Mouse (Mus musculus) embryonic facial prominence, embryonic 10.5 days (tissue): ENCODE results near the gene Nkx2-3. TPM values are rescaled to one million over a fixed set of nuclear protein-coding genes. Genes with fewer than 3 reads are reported as not detected.
A peak's percentile ranks its signal among the peaks of the same experiment; 100 is the strongest.

ENCODE experiments used
- DNase-seq: peaks from one replicate; pipeline ENCODE4 v3.0.0-alpha.2; 2017; ENCODE audit warnings: low spot score
- H3K27ac ChIP-seq: fragments of 300-500 bp; sonication (generic); replicated peaks from 2 replicates; pipeline ENCODE4 v1.5.1; 2016; ENCODE audit warnings: mild to moderate bottlenecking
- H3K27me3 ChIP-seq: fragments of 300-500 bp; sonication (generic); replicated peaks from 2 replicates; pipeline ENCODE4 v1.6.1; 2016; ENCODE audit warnings: low read depth, mild to moderate bottlenecking; ENCODE audit not compliant: poor library complexity, severe bottlenecking
- H3K36me3 ChIP-seq: fragments of 300-500 bp; sonication (generic); replicated peaks from 2 replicates; pipeline ENCODE4 v1.6.1; 2016; ENCODE audit warnings: mild to moderate bottlenecking, moderate library complexity
- H3K4me1 ChIP-seq: fragments of 300-500 bp; sonication (generic); 2 replicates; pipeline ENCODE4 v1.6.1; 2016
- H3K4me3 ChIP-seq: fragments of 300-500 bp; sonication (generic); 2 replicates; pipeline ENCODE4 v1.5.1; 2016; ENCODE audit warnings: mild to moderate bottlenecking, moderate library complexity
- H3K9me3 ChIP-seq: fragments of 300-500 bp; sonication (generic); 2 replicates; pipeline ENCODE4 v1.6.1; 2016; ENCODE audit warnings: mild to moderate bottlenecking
- WGBS: fragments of 180-500 bp; shearing (Covaris S2); methylation state at CpG from one replicate; pipeline ENCODE4 v1.1.7; 2016; 5-methylcytosine and 5-hydroxymethylcytosine counted together
- polyA plus RNA-seq: library from polyadenylated mRNA; unstranded; fragments of >200 nt; fragmentation: Nextera tagmentation; extraction: Ambion mirVana; gene quantifications from 2 replicates; pipeline ENCODE4 v1.2.1, GENCODE M21; 2016

Nkx2-3 gene
- polyA plus RNA-seq, 1 experiment from 2014 or later = 4.1 TPM

DNA sequence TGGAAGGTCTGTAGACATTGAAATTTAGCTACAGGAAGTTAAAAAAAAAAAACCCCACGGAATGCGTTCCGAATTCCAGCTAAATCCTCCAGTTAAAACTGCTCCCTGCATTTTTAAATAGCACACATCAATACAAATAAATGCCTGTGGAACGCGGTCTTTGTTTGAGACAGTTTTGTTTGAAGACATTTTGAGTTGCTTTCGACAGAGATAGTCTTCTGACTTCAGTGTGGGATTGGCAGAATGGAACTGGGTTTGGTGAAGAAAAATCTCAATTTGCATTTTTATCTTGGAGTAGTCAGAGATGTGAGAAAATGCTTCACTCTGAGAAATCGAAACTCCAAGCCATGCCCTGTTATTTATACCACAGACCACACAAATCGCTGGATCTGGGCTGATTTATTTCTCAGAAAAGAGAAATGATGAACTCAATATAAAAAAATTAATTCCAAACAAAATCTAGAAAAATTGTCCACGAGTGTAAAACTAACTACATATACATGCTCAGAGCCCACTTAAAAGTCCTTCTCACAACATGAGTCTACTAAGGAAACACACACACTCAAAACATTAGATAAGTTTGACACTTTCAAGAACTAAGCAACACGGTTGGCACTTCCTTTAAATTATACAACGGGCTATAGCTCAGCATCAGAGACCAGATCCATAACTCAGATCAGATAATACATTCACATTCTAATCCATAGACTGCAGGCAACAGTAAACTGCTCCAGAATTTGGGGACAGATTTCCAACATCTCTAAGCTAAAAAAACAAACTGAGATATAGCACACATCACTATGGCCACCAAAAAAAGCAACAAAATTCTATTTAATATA, 4.1 kb upstream of the Nkx2-3 start:
- no peaks in the 10 kb centered on the region for H3K36me3 ChIP-seq
- WGBS = 3% methylated on average over 11 of the region's 11 CpGs
- peaks cover 100% of the 10 kb centered on the region for H3K27me3 ChIP-seq
- no peak for DNase-seq
- H3K9me3 ChIP-seq = no peaks in the 10 kb centered on the region
- H3K4me1 ChIP-seq = peaks cover 25% of the 10 kb centered on the region
- H3K27ac ChIP-seq = no peak overlapping the region
- no peak overlapping the region for H3K4me3 ChIP-seq

DNA sequence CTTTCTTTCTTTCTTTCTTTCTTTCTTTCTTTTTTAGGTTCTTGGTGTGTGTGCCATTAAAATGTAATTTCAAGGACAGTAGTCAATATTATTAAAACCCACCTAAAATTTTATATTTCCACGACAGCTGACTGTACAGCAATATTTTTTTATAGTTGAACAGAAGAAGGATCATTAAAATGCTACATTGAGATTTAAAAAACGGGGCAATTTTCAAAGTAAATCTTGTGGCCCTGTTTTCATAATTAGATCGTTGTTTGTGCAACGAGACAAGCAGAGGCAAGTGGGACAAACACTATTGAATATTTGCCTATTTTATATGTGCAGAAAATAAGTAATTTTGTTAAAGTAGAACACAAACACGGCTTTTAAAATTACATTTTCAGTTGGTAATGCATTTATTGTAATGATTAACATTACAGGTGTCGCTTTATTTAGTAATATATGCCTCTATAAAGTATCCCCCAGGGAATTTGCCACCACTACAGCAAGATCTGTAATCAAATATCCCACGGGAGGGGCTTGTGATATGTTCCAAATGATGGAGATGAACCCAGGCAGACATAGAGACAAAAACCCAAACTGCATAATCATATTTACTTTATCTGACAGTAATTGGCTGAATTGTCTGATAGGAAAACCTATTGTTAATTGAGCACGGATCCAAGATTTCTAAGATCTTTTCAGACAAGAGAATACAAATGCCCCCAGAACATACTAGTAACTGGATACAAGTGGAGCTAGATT, 3.2 kb upstream of the Nkx2-3 start:
- H3K4me3 ChIP-seq = peak overlapping the region; percentile 39; the same call in 1 of the 2 replicates
- no peaks in the 10 kb centered on the region for H3K36me3 ChIP-seq
- H3K4me1 ChIP-seq = peaks cover 25% of the 10 kb centered on the region
- no peaks in the 10 kb centered on the region for H3K9me3 ChIP-seq
- 11% methylated on average over 8 of the region's 8 CpGs for WGBS
- no peak overlapping the region for H3K27ac ChIP-seq
- DNase-seq = no peak
- H3K27me3 ChIP-seq = peaks cover 100% of the 10 kb centered on the region

DNA sequence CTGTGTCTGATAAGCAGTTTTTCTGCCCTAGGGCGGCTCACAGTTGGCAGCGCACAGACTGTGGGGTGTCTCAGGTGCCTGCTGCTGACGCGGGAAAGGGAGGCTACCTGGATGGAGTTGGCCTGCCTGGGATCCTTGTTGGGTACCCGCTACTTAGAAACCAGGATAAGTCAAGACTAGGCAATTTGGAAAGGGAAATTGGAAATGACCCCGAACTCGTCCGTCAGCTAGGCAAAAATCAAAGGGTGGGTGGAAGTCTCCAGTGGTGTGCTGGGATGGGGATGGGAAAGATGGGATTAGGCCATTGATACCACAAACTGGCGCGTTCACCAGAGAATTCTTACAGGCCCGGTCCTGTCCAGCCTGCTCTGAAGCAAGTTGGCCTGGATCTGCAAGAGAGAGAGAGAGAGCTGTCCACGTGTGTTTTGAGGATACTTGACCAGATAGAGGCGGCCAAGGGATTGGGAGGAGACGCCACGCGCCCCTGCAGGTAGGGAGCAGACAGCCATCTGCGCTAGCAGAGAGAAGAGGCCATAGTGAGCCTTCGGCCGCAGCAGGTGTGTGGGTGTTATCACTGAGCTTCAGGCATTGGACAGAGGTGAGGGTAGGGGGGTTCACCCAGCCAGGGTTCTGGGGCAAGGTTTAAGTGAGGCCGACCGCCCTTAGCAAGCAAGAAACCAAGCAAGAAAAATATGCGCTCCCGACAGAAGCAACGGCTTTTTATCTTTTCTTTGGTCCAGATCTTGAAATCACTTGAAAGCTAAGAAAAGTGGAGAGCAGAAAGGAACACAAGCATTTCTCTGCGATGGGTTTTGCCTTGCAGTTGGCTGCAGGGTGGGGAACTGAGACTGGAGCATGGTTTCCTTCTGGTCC, 2.4 kb upstream of the Nkx2-3 start:
- Histone ChIP-seq H3K27me3 (peaks cover 100% of the 10 kb centered on the region), H3K4me3 (peak overlapping the region; percentile 39), H3K9me3 (no peaks in the 10 kb centered on the region), H3K4me1 (peaks cover 32% of the 10 kb centered on the region), H3K36me3 (no peaks in the 10 kb centered on the region), H3K27ac (no peak overlapping the region)
- DNase-seq = peak; percentile 57
- 1% methylated on average over 25 of the region's 25 CpGs for WGBS

DNA sequence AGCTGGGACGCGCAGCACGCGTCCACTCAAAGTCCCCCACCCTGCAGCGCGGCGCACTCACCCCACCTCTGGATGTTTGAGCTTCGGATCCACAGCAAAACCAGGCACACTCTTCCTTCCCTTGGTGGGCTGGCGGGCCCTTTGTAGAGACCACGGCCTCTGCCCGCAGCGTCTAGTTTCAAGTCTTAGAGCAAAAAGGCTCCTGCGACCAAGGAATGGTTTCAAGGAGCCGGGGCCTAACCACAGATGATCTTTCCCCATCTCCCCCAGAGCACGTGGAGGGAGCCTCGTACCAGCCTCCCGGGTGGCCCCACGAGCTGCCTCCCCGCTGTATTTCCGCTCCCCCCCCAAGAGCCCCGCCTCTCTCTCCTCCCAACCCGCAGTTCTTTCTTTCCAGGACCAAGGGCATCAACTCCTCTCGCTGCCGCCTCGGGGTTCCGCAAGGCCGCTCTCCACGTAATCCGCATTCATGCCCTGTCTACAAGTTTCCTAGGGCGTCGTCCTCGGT, 1.7 kb upstream of the Nkx2-3 start:
- peak overlapping the region; percentile 39 for H3K4me3 ChIP-seq

DNA sequence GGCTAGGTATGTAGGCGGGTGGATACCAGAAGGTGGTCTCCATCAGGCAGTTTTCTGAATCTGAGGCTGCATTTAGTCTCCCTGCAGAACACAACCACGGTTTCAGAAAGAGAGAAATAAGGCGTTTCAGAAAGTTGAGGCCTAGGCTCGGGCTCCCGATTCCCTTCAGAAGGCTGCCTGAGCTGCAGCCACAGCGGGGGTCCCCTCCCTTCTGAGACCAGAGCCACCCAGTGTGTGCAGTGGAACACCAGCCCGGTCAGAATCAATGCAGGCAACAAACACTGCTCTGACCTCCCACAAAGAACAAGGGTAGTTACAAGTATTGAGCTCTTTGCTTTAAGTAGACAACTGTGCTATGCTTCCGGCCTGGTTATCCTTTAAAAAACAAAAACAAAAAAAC, 1.0 kb upstream of the Nkx2-3 start:
- H3K9me3 ChIP-seq = no peaks in the 10 kb centered on the region
- no peaks in the 10 kb centered on the region for H3K36me3 ChIP-seq
- peak; percentile 46 for DNase-seq
- H3K4me3 ChIP-seq = 0 out of 2 replicates have a peak overlapping the region, but pooled peaks have one; percentile 39
- WGBS = 3% methylated on average over 8 of the region's 8 CpGs
- H3K4me1 ChIP-seq = peaks cover 46% of the 10 kb centered on the region
- H3K27ac ChIP-seq = no peak overlapping the region
- H3K27me3 ChIP-seq = peaks cover 100% of the 10 kb centered on the region

More for the DNA sequence above, 1.7 kb upstream of the Nkx2-3 start:
- DNase-seq = peak; percentile 67
- WGBS = under 1% methylated on average over 32 of the region's 32 CpGs
- H3K9me3 ChIP-seq = no peaks in the 10 kb centered on the region
- H3K36me3 ChIP-seq = no peaks in the 10 kb centered on the region
- no peak overlapping the region; the same call in 1 of the 2 replicates for H3K27ac ChIP-seq
- peaks cover 39% of the 10 kb centered on the region for H3K4me1 ChIP-seq
- H3K27me3 ChIP-seq = peaks cover 100% of the 10 kb centered on the region

DNA sequence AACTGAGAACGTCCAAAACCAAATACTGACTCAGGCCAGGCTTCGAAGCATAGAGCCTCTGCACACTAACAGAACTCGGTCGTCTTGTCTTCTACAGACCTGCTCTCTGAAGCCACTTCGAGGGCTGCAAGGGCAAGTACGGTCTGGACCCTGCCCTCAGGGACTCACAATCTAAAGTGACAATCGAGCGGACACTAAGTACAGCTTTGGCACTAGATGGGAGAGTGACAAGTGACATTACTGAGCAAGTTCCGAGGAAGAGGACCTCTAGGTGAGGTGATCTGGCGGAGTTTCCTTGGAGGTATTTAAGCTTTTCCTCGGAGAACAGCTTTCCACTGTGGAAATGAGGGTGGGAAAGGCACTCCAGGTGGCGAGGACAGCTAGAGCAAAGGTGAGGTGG, 564 bp upstream of the Nkx2-3 start:
- H3K4me1 ChIP-seq = peaks cover 51% of the 10 kb centered on the region
- H3K4me3 ChIP-seq = peak overlapping the region; percentile 58
- peak; percentile 41 for DNase-seq

DNA sequence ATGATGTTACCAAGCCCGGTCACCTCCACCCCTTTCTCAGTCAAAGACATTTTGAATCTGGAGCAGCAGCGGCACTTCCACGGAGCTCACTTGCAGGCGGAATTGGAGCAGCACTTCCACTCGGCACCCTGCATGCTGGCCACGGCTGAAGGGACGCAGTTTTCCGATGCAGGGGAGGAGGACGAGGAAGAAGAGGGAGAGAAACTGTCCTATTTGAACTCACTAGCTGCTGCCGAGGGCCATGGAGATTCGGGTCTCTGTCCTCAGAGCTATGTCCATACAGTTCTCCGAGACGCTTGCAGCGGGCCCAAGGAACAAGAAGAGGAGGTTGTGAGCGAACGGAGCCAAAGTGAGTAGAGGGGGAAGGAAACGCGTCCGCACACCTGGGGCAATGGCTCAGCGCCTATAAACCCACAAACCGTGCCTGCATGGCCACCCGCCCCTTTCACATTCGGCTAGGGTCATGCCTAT, 411 bp downstream of the Nkx2-3 start:
- Histone ChIP-seq H3K27ac (no peak overlapping the region), H3K9me3 (no peaks in the 10 kb centered on the region), H3K27me3 (peaks cover 100% of the 10 kb centered on the region), H3K4me3 (peak overlapping the region; percentile 58), H3K4me1 (peaks cover 58% of the 10 kb centered on the region), H3K36me3 (no peaks in the 10 kb centered on the region)
- DNase-seq = peak; percentile 58
- under 1% methylated on average over 23 of the region's 23 CpGs for WGBS

More for the DNA sequence above, 564 bp upstream of the Nkx2-3 start:
- Histone ChIP-seq H3K27me3 (peaks cover 100% of the 10 kb centered on the region), H3K9me3 (no peaks in the 10 kb centered on the region), H3K36me3 (no peaks in the 10 kb centered on the region), H3K27ac (no peak overlapping the region)
- WGBS = 2% methylated on average over 12 of the region's 12 CpGs

DNA sequence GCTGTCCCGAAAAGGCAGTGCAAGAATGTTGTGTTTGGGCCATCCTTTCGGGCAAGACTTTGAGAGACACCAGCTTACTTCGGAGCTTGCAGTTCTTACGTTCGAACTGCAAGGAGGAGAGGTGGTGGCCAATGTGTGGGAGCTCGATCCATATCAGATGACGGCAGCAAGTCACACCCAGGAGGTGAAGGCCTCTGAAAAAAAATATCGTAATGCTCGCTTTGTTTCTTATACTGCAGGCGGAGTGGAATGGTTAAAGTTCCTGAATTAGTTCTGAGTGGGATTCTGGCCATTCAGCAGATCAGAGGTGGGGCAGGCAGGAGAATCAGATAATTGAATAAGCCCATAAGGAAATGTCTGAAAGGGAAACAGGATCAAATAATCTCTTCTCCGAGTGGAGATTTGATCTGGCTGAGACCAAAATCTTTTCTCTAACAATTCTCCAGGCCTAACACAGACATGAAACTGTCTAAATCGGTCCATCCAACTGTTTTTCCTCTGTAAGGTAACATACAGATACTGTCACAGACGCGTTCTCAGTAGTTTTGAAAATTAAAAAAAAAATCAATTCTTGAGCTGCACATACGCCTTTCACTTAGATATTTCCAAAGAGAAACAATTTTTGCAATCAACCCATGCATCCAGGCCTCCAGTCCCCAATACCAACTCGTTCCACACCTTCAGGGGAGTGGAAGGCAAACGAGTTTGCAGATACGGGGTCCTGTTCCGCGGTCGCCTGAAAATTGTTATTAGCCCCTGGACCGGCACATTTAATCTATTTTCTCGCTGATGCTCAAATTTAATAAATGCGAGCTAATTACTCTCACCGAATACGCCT, 1.4 kb downstream of the Nkx2-3 start:
- Histone ChIP-seq H3K36me3 (no peaks in the 10 kb centered on the region), H3K9me3 (no peaks in the 10 kb centered on the region), H3K4me1 (peaks cover 58% of the 10 kb centered on the region), H3K4me3 (peak overlapping the region; percentile 58), H3K27me3 (peaks cover 100% of the 10 kb centered on the region), H3K27ac (no peak overlapping the region)
- WGBS = 1% methylated on average over 26 of the region's 26 CpGs
- peak; percentile 47 for DNase-seq

DNA sequence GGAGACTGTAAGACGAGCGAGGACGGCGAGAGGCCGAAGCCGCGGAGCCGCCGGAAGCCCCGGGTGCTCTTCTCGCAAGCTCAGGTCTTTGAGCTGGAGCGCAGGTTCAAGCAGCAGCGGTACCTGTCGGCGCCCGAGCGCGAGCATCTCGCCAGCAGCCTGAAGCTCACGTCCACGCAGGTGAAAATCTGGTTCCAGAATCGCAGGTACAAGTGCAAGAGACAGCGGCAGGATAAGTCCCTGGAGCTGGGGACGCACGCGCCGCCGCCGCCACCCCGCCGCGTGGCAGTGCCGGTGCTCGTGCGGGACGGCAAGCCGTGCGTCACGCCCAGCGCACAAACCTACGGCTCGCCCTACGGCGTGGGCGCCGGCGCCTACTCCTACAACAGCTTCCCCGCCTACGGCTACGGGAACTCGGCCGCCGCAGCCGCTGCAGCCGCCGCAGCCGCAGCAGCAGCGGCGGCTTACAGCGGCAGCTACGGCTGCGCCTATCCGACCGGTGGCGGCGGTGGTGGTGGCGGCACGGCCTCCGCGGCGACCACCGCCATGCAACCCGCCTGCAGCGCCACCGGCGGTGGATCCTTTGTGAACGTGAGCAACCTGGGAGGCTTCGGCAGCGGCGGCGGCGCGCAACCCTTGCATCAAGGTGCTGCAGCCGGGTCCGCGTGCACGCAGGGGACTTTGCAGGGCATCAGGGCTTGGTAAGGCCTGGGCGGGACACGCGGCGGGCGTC, 2.4 kb downstream of the Nkx2-3 start:
- no peaks in the 10 kb centered on the region for H3K9me3 ChIP-seq
- H3K27me3 ChIP-seq = peaks cover 100% of the 10 kb centered on the region
- H3K4me1 ChIP-seq = peaks cover 58% of the 10 kb centered on the region
- peak overlapping the region; percentile 58 for H3K4me3 ChIP-seq
- WGBS = under 1% methylated on average over 92 of the region's 92 CpGs
- no peaks in the 10 kb centered on the region for H3K36me3 ChIP-seq
- peak overlapping the region; percentile 78 for H3K27ac ChIP-seq
- peak; percentile 77 for DNase-seq

DNA sequence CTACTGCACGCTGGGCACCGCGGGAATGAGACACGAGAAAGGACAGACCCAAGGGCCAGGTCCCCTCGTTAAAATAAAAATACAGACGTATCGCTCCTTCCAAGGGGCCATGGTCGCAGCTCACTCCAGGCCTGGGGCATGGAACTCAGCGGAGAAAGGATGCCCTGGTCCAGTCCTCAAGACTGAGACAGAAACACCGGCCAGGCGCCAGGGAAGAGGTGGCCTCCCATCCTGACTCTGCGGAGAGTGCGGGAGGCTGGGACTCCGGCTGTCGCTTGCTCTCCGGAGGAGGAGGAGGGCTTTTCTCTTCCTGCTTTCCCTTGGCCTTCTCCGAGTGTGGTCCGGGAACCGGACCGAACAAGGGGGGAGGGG, 2.9 kb downstream of the Nkx2-3 start:
- Histone ChIP-seq H3K4me3 (peak overlapping the region; percentile 58), H3K9me3 (no peaks in the 10 kb centered on the region), H3K27me3 (peaks cover 100% of the 10 kb centered on the region), H3K27ac (peak overlapping the region; percentile 78), H3K36me3 (no peaks in the 10 kb centered on the region), H3K4me1 (peaks cover 55% of the 10 kb centered on the region)
- no peak for DNase-seq
- under 1% methylated on average over 20 of the region's 20 CpGs for WGBS
